Mouse (Mus musculus) lung, embryonic 14.5 days (tissue): ENCODE results near the gene Usp29. TPM values are rescaled to one million over a fixed set of nuclear protein-coding genes. Genes with fewer than 3 reads are reported as not detected.
A peak's percentile ranks its signal among the peaks of the same experiment; 100 is the strongest.

ENCODE experiments used
- ATAC-seq: fragments of 200-750 bp; cut with Nextera tagmentation; 2 replicates; pipeline ENCODE4 v1.8.0; 2017; ENCODE audit warnings: mild to moderate bottlenecking, moderate TSS enrichment, moderate library complexity; ENCODE audit not compliant: insufficient read depth
- DNase-seq: peaks from one replicate; pipeline ENCODE4 v3.0.0-alpha.2; 2015
- H3K27ac ChIP-seq: fragments of 300-500 bp; sonication (generic); 2 replicates; pipeline ENCODE4 v1.5.1; 2014; ENCODE audit warnings: low read depth, mild to moderate bottlenecking, moderate library complexity
- H3K27me3 ChIP-seq: fragments of 300-500 bp; sonication (generic); 2 replicates; pipeline ENCODE4 v1.6.1; 2014; ENCODE audit warnings: low read length, control low read depth; ENCODE audit not compliant: insufficient read depth
- H3K36me3 ChIP-seq: fragments of 300-500 bp; sonication (generic); 2 replicates; pipeline ENCODE4 v1.6.1; 2014; ENCODE audit warnings: control low read depth; ENCODE audit not compliant: insufficient read depth
- H3K4me1 ChIP-seq: fragments of 300-500 bp; sonication (generic); 2 replicates; pipeline ENCODE4 v1.6.1; 2014; ENCODE audit warnings: antibody characterized with exemption, control low read depth; ENCODE audit not compliant: insufficient read depth
- H3K4me2 ChIP-seq: fragments of 300-500 bp; sonication (generic); 2 replicates; pipeline ENCODE4 v1.6.1; 2014; ENCODE audit warnings: mild to moderate bottlenecking
- H3K4me3 ChIP-seq: fragments of 300-500 bp; sonication (generic); 2 replicates; pipeline ENCODE4 v1.5.1; 2014; ENCODE audit warnings: low read depth, low read length
- H3K9ac ChIP-seq: fragments of 300-500 bp; sonication (generic); 2 replicates; pipeline ENCODE4 v1.6.1; 2014
- H3K9me3 ChIP-seq: fragments of 300-500 bp; sonication (generic); 2 replicates; pipeline ENCODE4 v1.6.1; 2016; ENCODE audit warnings: low read depth, low read length, control low read depth
- CTCF ChIP-seq: IDR thresholded peaks from 2 replicates; pipeline ENCODE4 v1.5.1; 2016; ENCODE audit warnings: antibody characterized with exemption, low read depth
- WGBS: fragments of 180-500 bp; shearing (Covaris S2); extraction: QIAGEN DNeasy Blood & Tissue Kit; methylation state at CpG from one replicate; pipeline ENCODE4 v1.1.7; 2014; 5-methylcytosine and 5-hydroxymethylcytosine counted together
- polyA plus RNA-seq: library from polyadenylated mRNA; unstranded; fragments of >200 nt; fragmentation: Nextera tagmentation; extraction: Ambion mirVana; gene quantifications from 2 replicates; pipeline ENCODE4 v1.2.1, GENCODE M21; 2014

The Usp29 gene
- polyA plus RNA-seq, 1 experiment from 2014 or later, result 6.2 TPM

GRCm38 (mm10) chr7:6709396-6709795 lies 21.0 kb upstream of the Usp29 start:
- Histone ChIP-seq H3K27me3 (no peaks in the 10 kb centered on the region), H3K27ac (no peak overlapping the region), H3K4me1 (no peaks in the 10 kb centered on the region), H3K9ac (no peak overlapping the region), H3K4me3 (no peak overlapping the region), H3K36me3 (peaks cover 81% of the 10 kb centered on the region), H3K9me3 (no peaks in the 10 kb centered on the region), H3K4me2 (no peak overlapping the region)
- no peak for TF ChIP-seq CTCF
- ATAC-seq, result no peak
- no peak for DNase-seq
- 88% methylated on average over 15 of the region's 15 CpGs for WGBS

GRCm38 (mm10) chr7:6727351-6728121 lies 2.8 kb upstream of the Usp29 start:
- ATAC-seq (peak; percentile 45), DNase-seq (peak; percentile 87)
- TF ChIP-seq CTCF, result peak; percentile 48
- peaks cover 38% of the 10 kb centered on the region for H3K9me3 ChIP-seq
- H3K4me3 ChIP-seq, result peak overlapping the region; percentile 56
- peak overlapping the region; percentile 72 for H3K27ac ChIP-seq
- H3K4me2 ChIP-seq, result peak overlapping the region; percentile 55
- H3K27me3 ChIP-seq, result no peaks in the 10 kb centered on the region
- 58% methylated on average over 19 of the region's 19 CpGs for WGBS
- peaks cover 24% of the 10 kb centered on the region for H3K36me3 ChIP-seq
- no peaks in the 10 kb centered on the region for H3K4me1 ChIP-seq
- H3K9ac ChIP-seq, result no peak overlapping the region

GRCm38 (mm10) chr7:6728263-6728931 lies 2.0 kb upstream of the Usp29 start:
- 45% methylated on average over 19 of the region's 19 CpGs for WGBS
- no peak overlapping the region for H3K9ac ChIP-seq
- H3K4me2 ChIP-seq, result peak overlapping the region; percentile 55
- no peaks in the 10 kb centered on the region for H3K27me3 ChIP-seq
- ATAC-seq, result peak; percentile 81
- TF ChIP-seq CTCF, result no peak
- peaks cover 38% of the 10 kb centered on the region for H3K9me3 ChIP-seq
- H3K36me3 ChIP-seq, result peaks cover 21% of the 10 kb centered on the region
- no peaks in the 10 kb centered on the region for H3K4me1 ChIP-seq
- H3K27ac ChIP-seq, result peak overlapping the region; percentile 96
- peak; percentile 96 for DNase-seq
- peak overlapping the region; percentile 56 for H3K4me3 ChIP-seq

- ATAC-seq (peak; percentile 57), DNase-seq (peak; percentile 95)
- no peaks in the 10 kb centered on the region for H3K27me3 ChIP-seq
- H3K9me3 ChIP-seq, result peaks cover 38% of the 10 kb centered on the region
- H3K4me3 ChIP-seq, result peak overlapping the region; percentile 56
- TF ChIP-seq CTCF, result peak; percentile 41
- H3K27ac ChIP-seq, result peak overlapping the region; percentile 96
- peak overlapping the region; percentile 64 for H3K9ac ChIP-seq
- no peaks in the 10 kb centered on the region for H3K4me1 ChIP-seq
- peaks cover 14% of the 10 kb centered on the region for H3K36me3 ChIP-seq
- WGBS, result 48% methylated on average over 37 of the region's 37 CpGs
- peak overlapping the region; percentile 61 for H3K4me2 ChIP-seq
Measured at GRCm38 (mm10) chr7:6729061-6729817, 1.1 kb upstream of the Usp29 start.

GRCm38 (mm10) chr7:6730801-6731200 lies 423 bp downstream of the Usp29 start:
- no peaks in the 10 kb centered on the region for H3K27me3 ChIP-seq
- H3K4me2 ChIP-seq, result peak overlapping the region; percentile 61
- H3K4me1 ChIP-seq, result no peaks in the 10 kb centered on the region
- peak overlapping the region; percentile 50 for H3K9ac ChIP-seq
- H3K36me3 ChIP-seq, result no peaks in the 10 kb centered on the region; the same call in 1 of the 2 replicates
- peak overlapping the region; percentile 56 for H3K4me3 ChIP-seq
- DNase-seq (peak; percentile 68), ATAC-seq (no peak)
- 50% methylated on average over 15 of the region's 15 CpGs for WGBS
- peaks cover 41% of the 10 kb centered on the region for H3K9me3 ChIP-seq
- no peak for TF ChIP-seq CTCF
- peak overlapping the region; percentile 74 for H3K27ac ChIP-seq

GRCm38 (mm10) chr7:6731373-6731772 lies 995 bp downstream of the Usp29 start:
- H3K9me3 ChIP-seq, result peaks cover 41% of the 10 kb centered on the region
- TF ChIP-seq CTCF, result no peak
- H3K9ac ChIP-seq, result peak overlapping the region; percentile 42; the same call in 1 of the 2 replicates
- H3K27me3 ChIP-seq, result no peaks in the 10 kb centered on the region
- ATAC-seq (no peak), DNase-seq (peak; percentile 17)
- WGBS, result 47% methylated on average over 3 of the region's 3 CpGs
- H3K36me3 ChIP-seq, result no peaks in the 10 kb centered on the region
- no peak overlapping the region for H3K27ac ChIP-seq
- peak overlapping the region; percentile 56 for H3K4me3 ChIP-seq
- H3K4me2 ChIP-seq, result peak overlapping the region; percentile 61
- no peaks in the 10 kb centered on the region for H3K4me1 ChIP-seq
